Mouse (Mus musculus) kidney, adult 2 months (tissue): ENCODE measurements at regions not wholly inside any gene's neighbourhood (a gene's known extent, or its start where the extent isn't known, plus 50 kb on each side); places are given as distances from the start of the nearest gene placed in this dataset.

Source experiments
- CTCF ChIP-seq: fragments of 200-500 bp; conservative IDR thresholded peaks from 2 replicates; pipeline ENCODE4 v1.5.1; 2011; ENCODE audit warnings: low read depth, mild to moderate bottlenecking, control low read depth, low read length, moderate library complexity, mixed read lengths; ENCODE audit not compliant: insufficient read depth, insufficient read length
- POLR2A ChIP-seq: fragments of 200-500 bp; IDR thresholded peaks from one replicate; pipeline ENCODE4 v1.6.1; 2011; ENCODE audit warnings: low read depth, low read length, control low read depth

DNA sequence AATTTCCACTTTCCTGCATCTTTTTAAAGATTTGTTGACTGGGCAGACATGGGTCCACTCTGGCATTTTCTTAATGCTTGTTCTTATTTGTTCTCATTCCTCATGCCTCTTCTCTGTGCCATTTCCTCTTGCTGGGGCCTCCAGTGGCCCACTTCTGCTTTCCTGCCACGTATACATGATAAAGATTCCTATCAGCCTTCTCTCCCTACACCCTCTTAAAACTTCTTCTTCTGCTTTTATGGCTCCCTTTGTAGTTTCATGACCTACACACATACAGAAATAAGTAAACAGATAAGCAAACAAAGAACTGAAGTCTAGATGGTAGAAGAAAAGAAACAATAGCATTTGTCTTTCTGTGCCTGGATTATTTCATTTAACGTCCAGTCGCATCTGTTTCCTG is 110.9 kb upstream of the Tab2 start:
- TF ChIP-seq CTCF (no peak), POLR2A (no peak)
